18 mouse cellular contexts compared by ENCODE assay signal in the genomic region with DNA sequence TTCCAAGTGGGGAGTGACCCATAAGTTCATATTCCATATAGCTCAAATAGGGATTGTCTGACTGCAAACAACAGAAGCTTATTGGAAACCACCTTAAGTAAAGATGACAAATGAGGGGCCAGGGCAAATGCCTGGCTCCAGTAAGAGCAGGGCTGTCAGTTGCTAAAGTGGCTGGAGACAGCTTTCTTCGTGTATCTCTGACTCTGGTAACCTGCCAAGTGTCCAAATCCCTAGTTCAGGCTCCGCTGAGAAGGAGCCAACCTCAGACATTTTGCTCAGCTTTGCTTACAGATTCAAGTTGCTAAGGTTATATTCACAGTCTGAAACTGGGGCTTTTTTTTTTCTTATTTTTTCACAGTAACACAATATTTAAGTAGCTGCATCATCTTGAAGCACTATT. TPM values are rescaled to one million over a fixed set of nuclear protein-coding genes. Genes with fewer than 3 reads are reported as not detected.
A peak's percentile ranks its signal among the peaks of the same experiment; 100 is the strongest.
DNase-seq lines count a peak whose midpoint lies in the region; ATAC-seq and TF ChIP-seq lines count a peak whose summit lies in the region.
"Had no signal": no experiment of that assay in that cellular context is flagged by ENCODE, and none has a peak within 500 bp of the region (broad histone marks: within the 10 kb centered on the region; RNA-seq: fewer than 3 reads in every experiment).

No protein-coding gene starts in this region.

- DNase-seq in cerebellum, postnatal 10 days: peak; percentile 16 to 21
- DNase-seq in cerebellum, adult 11 months: no peak
- peak; percentile 86 for DNase-seq in lung, embryonic 14.5 days
- DNase-seq in lung, adult 2 months: no peak
- DNase-seq in lung, postnatal 0 days (ENCODE audit: low spot score): peak; percentile 58
- DNase-seq in lung, postnatal 36 days: peak; percentile 7
- no peak for DNase-seq in forebrain, embryonic 14.5 days (ENCODE audit: low spot score)
- no peak for DNase-seq in thymus, adult 18-20 months
- DNase-seq: adrenal gland, postnatal 14 days; cerebellum, adult 2 months; cerebellum, postnatal 14 days; embryo, embryonic 11 days; gastrocnemius, postnatal 36 days; heart, adult 11 months had no signal

- TF ChIP-seq POLR2A in lung, adult 2 months (IDR thresholded peaks at IDR 0.05; ENCODE audit: borderline replicate concordance, extremely low read depth, low read depth, low read length): no peak

- no peak for TF ChIP-seq EP300 in lung, postnatal 0 days (IDR thresholded peaks at IDR 0.05)

- H3K27ac ChIP-seq in lung, embryonic 14.5 days (ENCODE audit: low read depth): peak overlapping the region; percentile 21; the same call in 1 of the 2 replicates
- H3K27ac ChIP-seq in lung, postnatal 0 days (ENCODE audit: low read length): no peak overlapping the region
- no peak overlapping the region for H3K27ac ChIP-seq in forebrain, embryonic 14.5 days (ENCODE audit: low read depth, low read length)
- H3K27ac ChIP-seq: embryonic facial prominence, embryonic 12.5 days; forebrain, embryonic 12.5 days; hindbrain, embryonic 15.5 days had no signal

- H3K36me3 ChIP-seq in lung, embryonic 14.5 days (ENCODE audit: insufficient read depth): no peaks in the 10 kb centered on the region
- H3K36me3 ChIP-seq in lung, postnatal 0 days (ENCODE audit: insufficient read depth, low read length): no peaks in the 10 kb centered on the region
- no peaks in the 10 kb centered on the region for H3K36me3 ChIP-seq in forebrain, embryonic 14.5 days (ENCODE audit: control insufficient read depth, insufficient read depth, low read length)
- H3K36me3 ChIP-seq: embryonic facial prominence, embryonic 12.5 days; forebrain, embryonic 12.5 days; hindbrain, embryonic 15.5 days had no signal

- peaks cover 6% of the 10 kb centered on the region; the same call in 1 of the 2 replicates for H3K4me1 ChIP-seq in lung, embryonic 14.5 days (ENCODE audit: insufficient read depth)
- no peaks in the 10 kb centered on the region for H3K4me1 ChIP-seq in lung, adult 2 months (ENCODE audit: control insufficient read depth, insufficient read depth, low read length)
- H3K4me1 ChIP-seq in lung, postnatal 0 days (ENCODE audit: insufficient read depth, low read depth, low read length): no peaks in the 10 kb centered on the region
- no peaks in the 10 kb centered on the region for H3K4me1 ChIP-seq in forebrain, embryonic 14.5 days (ENCODE audit: control insufficient read depth, insufficient read depth, low read length)
- H3K4me1 ChIP-seq: hindbrain, embryonic 15.5 days had no signal

- H3K4me3 ChIP-seq in lung, embryonic 14.5 days (ENCODE audit: low read depth, low read length): no peak overlapping the region
- no peak overlapping the region for H3K4me3 ChIP-seq in lung, adult 2 months (replicated peaks; ENCODE audit: extremely low read depth, low read depth, low read length)
- no peak overlapping the region for H3K4me3 ChIP-seq in lung, postnatal 0 days (ENCODE audit: low read depth, low read length)
- H3K4me3 ChIP-seq in forebrain, embryonic 14.5 days (ENCODE audit: low read depth, low read length): no peak overlapping the region
- H3K4me3 ChIP-seq: embryonic facial prominence, embryonic 12.5 days; forebrain, embryonic 12.5 days; hindbrain, embryonic 15.5 days had no signal

- H3K27me3 ChIP-seq in lung, embryonic 14.5 days (ENCODE audit: insufficient read depth, low read length): no peaks in the 10 kb centered on the region
- H3K27me3 ChIP-seq in lung, postnatal 0 days (replicated peaks; ENCODE audit: insufficient read depth, low read length): no peaks in the 10 kb centered on the region
- no peaks in the 10 kb centered on the region for H3K27me3 ChIP-seq in forebrain, embryonic 14.5 days (replicated peaks; ENCODE audit: control insufficient read depth, insufficient read depth, low read length)
- H3K27me3 ChIP-seq: embryonic facial prominence, embryonic 12.5 days; forebrain, embryonic 12.5 days; hindbrain, embryonic 15.5 days had no signal

- no peak overlapping the region for H3K9ac ChIP-seq in lung, embryonic 14.5 days
- H3K9ac ChIP-seq in lung, postnatal 0 days (replicated peaks; ENCODE audit: low read depth): no peak overlapping the region
- H3K9ac ChIP-seq in forebrain, embryonic 14.5 days (ENCODE audit: low read length): no peak overlapping the region
- H3K9ac ChIP-seq: embryonic facial prominence, embryonic 12.5 days; forebrain, embryonic 12.5 days; hindbrain, embryonic 15.5 days had no signal

- ATAC-seq in lung, embryonic 14.5 days (ENCODE audit: insufficient read depth): peak; percentile 71; the same call in 1 of the 2 replicates
- peak; percentile 49; the same call in 1 of the 2 replicates for ATAC-seq in lung, postnatal 0 days
- no peak for ATAC-seq in forebrain, embryonic 14.5 days
- ATAC-seq: intestine, embryonic 16.5 days had no signal

- no peak for TF ChIP-seq CTCF in lung, embryonic 14.5 days (IDR thresholded peaks at IDR 0.05; ENCODE audit: low read depth)
- TF ChIP-seq CTCF in lung, adult 2 months (IDR thresholded peaks at IDR 0.05; ENCODE audit: insufficient read depth, low read length): no peak
- no peak for TF ChIP-seq CTCF in lung, postnatal 0 days (IDR thresholded peaks at IDR 0.05)

- no peak overlapping the region for H3K4me2 ChIP-seq in lung, embryonic 14.5 days
- H3K4me2 ChIP-seq in lung, postnatal 0 days (replicated peaks; ENCODE audit: low read depth, low read length): no peak overlapping the region
- H3K4me2 ChIP-seq in forebrain, embryonic 14.5 days (ENCODE audit: low read length): no peak overlapping the region
- H3K4me2 ChIP-seq: embryonic facial prominence, embryonic 12.5 days; forebrain, embryonic 12.5 days; hindbrain, embryonic 15.5 days had no signal

- 25% methylated on average over 2 of the region's 2 CpGs for WGBS in lung, embryonic 14.5 days
- 50% methylated on average over 2 of the region's 2 CpGs for WGBS in lung, adult 2 months
- WGBS in lung, postnatal 0 days: 31% methylated on average over 2 of the region's 2 CpGs
- 77% methylated on average over 2 of the region's 2 CpGs for WGBS in forebrain, embryonic 14.5 days

- H3K9me3 ChIP-seq in lung, embryonic 14.5 days (ENCODE audit: low read depth, low read length): no peaks in the 10 kb centered on the region
- H3K9me3 ChIP-seq in lung, postnatal 0 days (ENCODE audit: low read length): no peaks in the 10 kb centered on the region
- H3K9me3 ChIP-seq in forebrain, embryonic 14.5 days (replicated peaks; ENCODE audit: control insufficient read depth, low read length): no peaks in the 10 kb centered on the region
- H3K9me3 ChIP-seq: embryonic facial prominence, embryonic 12.5 days; forebrain, embryonic 12.5 days; hindbrain, embryonic 15.5 days had no signal

RNA-seq across cellular contexts. Expression of a gene that starts 12.7 kb away (rescaled TPM):
- polyA plus RNA-seq in lung, embryonic 14.5 days (2014; fragmentation: Nextera tagmentation; extraction: Ambion mirVana): 9.6 and 10.3 TPM in 2 replicates
- polyA plus RNA-seq in lung, adult 2 months (2012; rRNA removed): 5.8 and 6.7 TPM in 2 replicates
- 10.3 and 14.3 TPM in 2 replicates for polyA plus RNA-seq in lung, postnatal 0 days (2015; fragmentation: Nextera tagmentation; extraction: Ambion mirVana)
- 1.8 and 3.1 TPM in 2 replicates for polyA plus RNA-seq in forebrain, embryonic 14.5 days (2014; fragmentation: Nextera tagmentation; extraction: Ambion mirVana)

RNA-seq across cellular contexts. Expression of a gene that starts 45.4 kb away (rescaled TPM):
- 99.2 and 104 TPM in 2 replicates for polyA plus RNA-seq in lung, embryonic 14.5 days (2014; fragmentation: Nextera tagmentation; extraction: Ambion mirVana)
- 4.0 and 6.8 TPM in 2 replicates for polyA plus RNA-seq in lung, adult 2 months (2012; rRNA removed)
- 50.3 and 52.2 TPM in 2 replicates for polyA plus RNA-seq in lung, postnatal 0 days (2015; fragmentation: Nextera tagmentation; extraction: Ambion mirVana)
- 105 and 121 TPM in 2 replicates for polyA plus RNA-seq in forebrain, embryonic 14.5 days (2014; fragmentation: Nextera tagmentation; extraction: Ambion mirVana)

Comparison
In these comparisons a context has a peak if more than half of its experiments do, and no peak if none do; other contexts are left out.
1. DNase-seq: peak in cerebellum, postnatal 10 days (2 of 2), lung, embryonic 14.5 days (single experiment), lung, postnatal 0 days (single experiment) and lung, postnatal 36 days (single experiment); none in cerebellum, adult 11 months (single experiment), lung, adult 2 months (single experiment), forebrain, embryonic 14.5 days (single experiment) and thymus, adult 18-20 months (0 of 2).